Mouse (Mus musculus) liver, embryonic 14.5 days (tissue): ENCODE measurements around the gene Clk4. TPM values are rescaled to one million over a fixed set of nuclear protein-coding genes. Genes with fewer than 3 reads are reported as not detected.

ENCODE experiments used
- ATAC-seq: fragments of 200-750 bp; cut with Nextera tagmentation; 2 replicates; pipeline ENCODE4 v1.8.0; 2017; ENCODE audit warnings: moderate number of reproducible peaks, mild to moderate bottlenecking, moderate library complexity; ENCODE audit not compliant: insufficient read depth
- DNase-seq, 3 experiments: peaks; one replicate each; pipeline ENCODE4 v3.0.0-alpha.2; 2012 to 2013; ENCODE audit warnings: low read depth in 3 of 3, low spot score in 3 of 3
- H3K27ac ChIP-seq: fragments of 300-500 bp; sonication (generic); 2 replicates; pipeline ENCODE4 v1.5.1; 2014; ENCODE audit warnings: moderate library complexity, mild to moderate bottlenecking, control low read depth, inconsistent platforms
- H3K27me3 ChIP-seq: fragments of 300-500 bp; sonication (generic); 2 replicates; pipeline ENCODE4 v1.6.1; 2014; ENCODE audit warnings: mild to moderate bottlenecking, low read length, moderate library complexity; ENCODE audit not compliant: control insufficient read depth, insufficient read depth
- H3K36me3 ChIP-seq: fragments of 300-500 bp; sonication (generic); replicated peaks from 2 replicates; pipeline ENCODE4 v1.6.1; 2014; ENCODE audit warnings: low read depth; ENCODE audit not compliant: control insufficient read depth, insufficient read depth
- H3K4me1 ChIP-seq, 2 experiments: fragments of 200-500 bp in 1 of 2; fragments of 300-500 bp in 1 of 2; sonication (generic) in 1 of 2; replicated peaks; 2 replicates each; pipeline ENCODE4 v1.6.1; 2012 to 2014; ENCODE audit warnings: antibody characterized with exemption in 1 of 2, inconsistent platforms in 1 of 2, low read length in 1 of 2; ENCODE audit not compliant: control insufficient read depth in 2 of 2, insufficient read depth in 2 of 2
- H3K4me2 ChIP-seq: fragments of 300-500 bp; sonication (generic); 2 replicates; pipeline ENCODE4 v1.6.1; 2014; ENCODE audit warnings: low read depth, mild to moderate bottlenecking, control low read depth, moderate library complexity
- H3K4me3 ChIP-seq, 2 experiments: fragments of 200-500 bp in 1 of 2; fragments of 300-500 bp in 1 of 2; sonication (generic) in 1 of 2; 2 replicates each; pipeline ENCODE4 v1.5.1; 2012 to 2014; ENCODE audit warnings: low read depth in 2 of 2, low read length in 2 of 2, mild to moderate bottlenecking in 2 of 2, control low read depth in 1 of 2, inconsistent platforms in 1 of 2, moderate library complexity in 1 of 2; ENCODE audit not compliant: insufficient read depth in 1 of 2
- H3K9ac ChIP-seq: fragments of 300-500 bp; sonication (generic); replicated peaks from 2 replicates; pipeline ENCODE4 v1.6.1; 2014; ENCODE audit warnings: mild to moderate bottlenecking, control low read depth, moderate library complexity
- H3K9me3 ChIP-seq: fragments of 300-500 bp; sonication (generic); 2 replicates; pipeline ENCODE4 v1.6.1; 2016; ENCODE audit warnings: low read length, mixed read lengths; ENCODE audit not compliant: control insufficient read depth
- CTCF ChIP-seq: IDR thresholded peaks from 2 replicates; pipeline ENCODE4 v1.5.1; 2016; ENCODE audit warnings: antibody characterized with exemption, low read depth, control low read depth
- EP300 ChIP-seq: IDR thresholded peaks from 2 replicates; pipeline ENCODE4 v1.6.1; 2016; ENCODE audit warnings: antibody characterized with exemption, low read depth
- WGBS: fragments of 180-500 bp; shearing (Covaris S2); extraction: QIAGEN DNeasy Blood & Tissue Kit; methylation state at CpG from one replicate; pipeline ENCODE4 v1.1.7; 2014; ENCODE audit not compliant: insufficient replicate concordance; 5-methylcytosine and 5-hydroxymethylcytosine counted together
- polyA plus RNA-seq, 2 experiments: library from polyadenylated mRNA; depleted of rRNA in 1 of 2; stranded (reverse) in 1 of 2; unstranded in 1 of 2; fragments of >200 nt; fragmentation: Nextera tagmentation in 1 of 2; extraction: Ambion mirVana in 1 of 2; gene quantifications; 2 replicates each; pipeline versions ENCODE4 v1.2.1 to v1.2.3; 2012 to 2014

The Clk4 gene
- polyA plus RNA-seq, 2 experiments, result 45.2 to 49.9 TPM

- Histone ChIP-seq H3K27me3 (no peaks in the 10 kb centered on the region; the same call in 1 of the 2 replicates), H3K9ac (peak overlapping the region; percentile 92), H3K27ac (peak overlapping the region; percentile 65), H3K4me3 (peak overlapping the region; percentile 76 to 80), H3K4me2 (peak overlapping the region; percentile 99), H3K4me1 (peaks cover 17 to 24% of the 10 kb centered on the region in 2 experiments), H3K9me3 (no peaks in the 10 kb centered on the region), H3K36me3 (peaks cover 23% of the 10 kb centered on the region)
- 3% methylated on average over 6 of the region's 6 CpGs for WGBS
- no peak for ATAC-seq
- TF ChIP-seq CTCF, result peak; percentile 9; the same call in 1 of the 2 replicates
- no peak for TF ChIP-seq EP300
- DNase-seq, result peak; percentile 51 to 62 (median 52)
Observed at GRCm38 (mm10) chr11:51264352-51264751, 2.8 kb downstream of the Clk4 start.

DNA sequence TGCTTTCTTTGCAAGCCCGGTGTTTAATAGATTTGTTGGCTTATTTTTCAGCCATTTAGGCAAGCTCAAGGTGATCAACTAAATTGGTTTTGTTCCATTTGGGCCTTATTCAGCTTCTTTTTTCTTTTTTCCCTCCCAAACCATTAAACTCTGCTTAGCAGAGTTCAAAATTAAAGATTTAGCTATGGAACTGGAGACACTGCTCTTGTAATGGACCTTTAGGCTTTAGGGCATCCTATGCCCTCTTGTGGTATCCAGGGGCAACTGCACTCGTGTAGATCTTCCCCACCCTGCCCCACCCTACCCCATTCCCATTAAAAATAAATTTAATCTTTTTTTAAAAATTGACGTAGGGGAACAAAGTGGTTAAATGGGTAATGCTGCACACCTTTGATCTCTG lies 3.8 kb downstream of the Clk4 start:
- Histone ChIP-seq H3K9ac (peak overlapping the region; percentile 92), H3K9me3 (no peaks in the 10 kb centered on the region), H3K27ac (peak overlapping the region; percentile 65; the same call in 1 of the 2 replicates), H3K27me3 (no peaks in the 10 kb centered on the region; the same call in 1 of the 2 replicates), H3K4me1 (peaks cover 17 to 24% of the 10 kb centered on the region in 2 experiments), H3K4me3 (peak overlapping the region; percentile 76 to 80; a peak in 2 of 4 replicates), H3K4me2 (peak overlapping the region; percentile 99), H3K36me3 (peaks cover 32% of the 10 kb centered on the region)
- TF ChIP-seq EP300 (no peak), CTCF (peak; percentile 73)
- whole genome bisulfite sequencing, result 48% methylated on average over 3 of the region's 3 CpGs
- peak in 1 of 3 experiments; percentile 39 for DNase-seq
- ATAC-seq, result no peak

- DNase-seq, result no peak
- H3K4me3 ChIP-seq, result no peak overlapping the region
- H3K9me3 ChIP-seq, result no peaks in the 10 kb centered on the region
- ATAC-seq, result no peak
- H3K4me2 ChIP-seq, result no peak overlapping the region
- no peak for TF ChIP-seq CTCF
- no peak overlapping the region for H3K27ac ChIP-seq
- peaks cover 86% of the 10 kb centered on the region for H3K36me3 ChIP-seq
- no peaks in the 10 kb centered on the region for H3K27me3 ChIP-seq
- no peaks in the 10 kb centered on the region for H3K4me1 ChIP-seq
- H3K9ac ChIP-seq, result no peak overlapping the region
- 77% methylated on average over 1 of the region's 1 CpGs for WGBS
Observed at GRCm38 (mm10) chr11:51274418-51274817, 12.9 kb downstream of the Clk4 start.

DNA sequence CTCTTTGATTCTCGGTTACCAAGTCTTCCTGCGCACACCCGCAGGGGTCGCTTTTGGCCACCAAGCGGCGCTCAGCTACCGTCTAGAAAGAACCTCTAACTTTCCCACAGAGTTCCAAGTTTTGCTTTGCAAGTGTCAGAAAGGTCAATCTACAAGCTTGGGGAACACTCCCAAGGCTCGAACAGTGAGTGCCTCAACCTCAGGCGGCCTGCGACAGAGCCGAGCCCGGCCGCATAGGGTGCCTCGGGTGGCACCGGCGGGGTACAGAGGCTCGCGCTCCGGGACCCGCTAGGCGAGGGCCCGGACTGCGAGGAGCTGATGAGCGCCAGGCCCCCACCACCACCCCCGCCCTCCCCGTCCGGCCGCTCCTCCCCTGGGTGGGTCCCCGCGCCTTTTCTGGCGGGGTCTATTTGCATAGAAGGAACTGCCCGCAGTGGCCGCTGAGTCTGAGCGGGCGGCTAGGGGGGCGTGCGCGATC lies 28.1 kb downstream of the Clk4 start, which contains the start of gene Col23a1:
Col23a1 (plus strand) TSS at position 357 of the 478 bp plus-strand sequence.
- Histone ChIP-seq H3K4me2 (peak within 1 kb of the TSS; percentile 71), H3K36me3 (no peaks in the 10 kb centered on the region), H3K27me3 (peaks cover 26% of the 10 kb centered on the region), H3K4me1 (no peaks in the 10 kb centered on the region), H3K9ac (0 out of 2 replicates have a peak within 1 kb of the TSS, but pooled peaks have one; percentile 18), H3K4me3 (peak within 1 kb of the TSS; percentile 53 to 59), H3K9me3 (no peaks in the 10 kb centered on the region), H3K27ac (no peak within 1 kb of the TSS)
- TF ChIP-seq EP300, result no peak
- TF ChIP-seq CTCF, result peak; percentile 78
- ATAC-seq (peak; percentile 70), DNase-seq (peak; percentile 15 to 36 (median 35))
- WGBS, result 1% methylated on average over 38 of the region's 38 CpGs

- H3K4me1 ChIP-seq, result no peaks in the 10 kb centered on the region
- H3K9me3 ChIP-seq, result no peaks in the 10 kb centered on the region
- H3K4me2 ChIP-seq, result peak overlapping the region; percentile 71
- H3K27me3 ChIP-seq, result peaks cover 26% of the 10 kb centered on the region
- no peak overlapping the region for H3K27ac ChIP-seq
- DNase-seq (no peak), ATAC-seq (no peak; the same call in 1 of the 2 replicates)
- H3K36me3 ChIP-seq, result no peaks in the 10 kb centered on the region
- WGBS, result 3% methylated on average over 73 of the region's 74 CpGs
- H3K9ac ChIP-seq, result no peak overlapping the region
- H3K4me3 ChIP-seq, result peak overlapping the region; percentile 32 to 59
- no peak for TF ChIP-seq CTCF
- TF ChIP-seq EP300, result no peak
Observed at GRCm38 (mm10) chr11:51290066-51290955, 28.8 kb downstream of the Clk4 start.
